Mouse (Mus musculus): Measurements from ENCODE around the gene Tmem19.

Gene Tmem19

DNA sequence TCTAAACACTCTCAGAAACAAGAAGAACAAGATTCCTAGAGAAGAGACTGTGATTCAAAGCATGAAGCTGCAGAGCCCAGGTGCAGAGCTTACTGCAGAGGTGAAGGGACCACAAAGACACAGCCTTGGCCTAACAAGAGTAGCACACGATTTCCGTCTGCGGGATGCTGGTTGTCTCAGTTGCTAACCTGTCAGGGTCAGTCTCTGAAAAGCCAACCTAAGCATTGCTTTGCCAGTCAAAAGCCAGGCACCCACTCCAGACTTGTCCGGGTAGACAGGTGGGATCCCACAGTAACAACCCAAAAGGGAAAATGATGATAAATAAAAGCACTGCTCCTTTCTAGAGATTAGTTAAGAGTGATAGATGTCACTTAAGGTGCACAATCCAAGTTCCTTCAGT, 53.1 kb downstream of the Tmem19 start:
- DNase-seq: no peak

DNA sequence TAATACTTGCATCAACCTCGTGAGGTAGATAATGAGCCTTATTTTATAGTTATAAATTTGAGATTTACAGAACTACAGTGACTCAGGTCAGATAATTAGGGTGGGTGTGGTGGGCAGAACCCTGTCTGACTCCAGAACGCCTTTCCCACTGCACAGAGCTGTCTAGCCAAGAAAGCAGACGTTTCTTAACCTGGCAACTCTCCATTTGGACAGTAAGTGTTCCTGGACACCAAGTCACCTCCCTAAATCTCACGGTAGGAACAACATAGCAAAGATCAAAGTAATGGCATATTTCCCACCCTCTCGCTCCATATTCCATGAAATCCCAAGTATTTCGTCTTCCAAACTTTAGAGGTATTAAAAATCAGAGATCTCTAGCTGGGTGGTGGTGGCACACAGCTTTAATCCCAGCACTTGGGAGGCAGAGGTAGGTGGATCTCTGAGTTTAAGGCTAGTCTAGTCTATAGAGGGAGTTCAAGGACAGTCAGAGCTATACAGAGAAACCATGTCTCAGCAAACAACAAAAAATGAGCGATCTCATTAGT, 54.9 kb downstream of the Tmem19 start:
- DNase-seq: no peak

DNA sequence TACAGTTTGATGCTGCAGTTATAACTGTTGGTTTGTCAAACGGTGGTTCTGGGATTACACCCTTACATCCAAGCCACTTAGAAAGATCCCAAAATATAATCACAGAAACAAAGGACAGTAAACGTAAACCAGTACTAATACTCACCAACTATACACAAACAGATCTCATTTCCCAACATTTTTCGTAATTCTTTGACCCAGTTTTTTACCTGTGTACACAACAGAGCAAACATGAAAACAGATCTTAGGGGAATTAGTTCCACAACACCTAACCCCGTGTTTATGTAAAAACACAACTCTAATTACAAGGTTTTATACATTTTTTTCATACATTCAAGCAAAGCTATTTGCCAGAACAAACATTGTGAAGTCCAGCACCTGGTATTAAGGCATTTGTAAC, 63.6 kb downstream of the Tmem19 start:
- no peak for DNase-seq

DNA sequence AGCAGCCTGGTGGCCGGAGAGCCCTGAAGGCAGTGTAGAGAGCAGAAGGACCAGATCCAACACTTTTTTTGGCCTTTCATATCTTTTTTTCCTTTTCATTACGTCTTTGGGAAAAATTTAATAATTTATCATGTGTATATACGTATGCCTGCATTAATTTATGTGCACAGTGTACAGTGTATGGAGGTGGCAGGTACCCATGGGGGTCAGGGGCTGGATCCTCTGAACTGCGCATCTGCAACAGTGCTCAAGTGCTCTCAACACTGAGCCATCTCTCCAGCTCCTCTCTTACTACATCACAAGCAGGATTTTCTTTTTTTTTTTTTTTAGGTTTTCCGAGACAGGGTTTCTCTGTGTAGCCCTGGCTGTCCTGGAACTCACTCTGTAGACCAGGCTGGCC, 64.7 kb downstream of the Tmem19 start:
- no peak for DNase-seq

DNA sequence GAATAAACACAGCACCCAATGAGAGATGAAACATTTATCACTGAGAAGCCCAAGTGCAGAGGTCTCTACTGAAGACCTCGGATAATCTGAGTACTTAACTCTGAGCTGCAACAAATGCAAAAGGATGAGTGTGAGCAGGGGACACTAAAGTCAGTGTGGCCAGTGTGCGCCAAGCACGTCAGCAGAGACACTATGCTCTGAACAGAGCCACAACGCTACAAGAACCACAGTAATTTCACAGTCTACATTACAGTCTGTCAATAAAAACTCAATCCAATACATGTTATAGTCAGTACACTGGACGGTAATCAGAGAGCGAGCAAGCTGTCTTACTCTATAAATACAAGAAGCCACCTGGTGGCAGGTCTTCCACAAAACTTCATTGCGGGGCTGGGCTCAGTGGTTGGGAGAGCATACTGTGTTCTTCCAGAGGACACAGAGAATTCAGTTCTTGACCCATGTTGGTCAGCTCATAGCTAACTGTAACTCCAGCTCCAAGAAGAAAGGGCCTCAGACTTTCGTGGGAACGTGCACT, 65.8 kb downstream of the Tmem19 start:
- no peak for DNase-seq

DNA sequence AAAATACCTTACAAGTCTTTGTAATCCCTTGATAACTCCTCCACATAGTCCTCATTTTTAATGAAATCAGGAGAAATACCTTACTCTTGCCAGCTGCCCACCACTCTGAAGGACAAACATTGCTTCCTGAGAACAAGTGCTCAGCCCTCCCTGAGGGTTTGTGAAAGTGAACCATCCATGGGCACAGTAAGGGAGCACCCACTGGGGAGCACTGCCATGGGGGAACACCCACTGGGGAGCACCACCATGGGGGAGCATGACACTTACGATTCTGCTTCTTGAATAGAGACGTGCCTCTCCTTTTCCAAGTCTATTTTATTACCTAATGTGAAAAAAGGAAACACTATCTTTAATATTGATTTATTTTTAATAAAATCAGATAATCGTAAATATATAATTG, 67.1 kb downstream of the Tmem19 start:
- no peak for DNase-seq

DNA sequence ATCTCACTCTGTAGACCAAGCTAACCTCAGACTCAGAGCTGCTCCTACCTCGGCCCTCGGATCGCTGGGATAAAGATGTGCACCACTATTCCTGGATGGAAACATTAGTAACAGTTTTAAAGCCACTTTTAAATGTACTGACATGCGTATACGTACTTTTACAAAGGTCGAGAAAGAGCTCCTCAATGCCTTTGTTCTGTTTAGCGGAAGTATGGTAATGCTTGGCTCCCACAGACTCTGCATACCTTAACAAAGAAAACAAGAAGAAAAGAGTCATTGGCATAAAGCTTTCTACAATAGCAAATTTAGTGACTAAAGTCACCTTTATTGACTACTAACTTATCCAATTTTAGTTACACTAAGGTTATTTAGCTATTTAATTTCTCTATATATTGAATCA, 67.6 kb downstream of the Tmem19 start:
- DNase-seq: no peak

DNA sequence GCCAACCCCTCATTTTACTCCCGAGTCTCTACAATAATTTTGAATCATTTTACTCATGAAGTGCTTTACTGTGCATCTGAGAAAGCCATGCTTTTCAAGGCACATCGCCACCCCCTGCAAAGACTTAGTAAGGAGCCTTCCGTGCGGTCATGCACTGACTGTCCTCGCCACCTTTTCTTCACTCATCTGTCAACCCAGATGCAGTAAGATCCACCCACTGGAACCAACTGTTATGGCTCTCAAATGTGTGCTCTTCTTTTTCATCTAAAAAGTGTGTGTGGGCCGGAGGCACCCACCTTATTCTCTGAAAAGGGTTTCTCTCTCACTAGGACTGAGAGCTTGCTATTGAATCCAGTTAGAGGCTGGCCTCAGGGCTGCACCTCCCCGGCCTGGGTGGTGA, 68.4 kb downstream of the Tmem19 start:
- no peak for DNase-seq

DNA sequence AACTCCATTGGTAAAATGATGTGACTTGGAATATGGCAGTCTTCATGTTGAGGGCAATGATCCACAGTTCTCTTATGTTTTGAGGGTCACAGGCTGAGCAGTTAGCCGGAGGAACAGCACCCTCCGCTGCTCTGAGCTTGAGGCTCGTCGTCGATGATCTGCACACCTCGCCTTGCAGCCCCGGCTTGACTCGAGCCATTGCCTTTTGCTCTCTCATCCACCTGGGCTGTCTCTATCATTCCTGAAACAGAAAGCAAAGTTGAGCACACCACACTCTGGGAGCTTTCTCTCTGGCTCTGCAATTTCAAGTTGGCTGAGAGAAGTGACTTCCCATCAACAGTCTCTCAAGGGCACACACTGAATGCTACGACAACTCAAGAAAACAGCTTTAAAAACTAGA, 71.6 kb downstream of the Tmem19 start:
- DNase-seq: no peak

Data from cerebellum, postnatal 10 days (tissue).